Comparison of ENCODE assay signal across 8 mouse cellular contexts in the genomic region with DNA sequence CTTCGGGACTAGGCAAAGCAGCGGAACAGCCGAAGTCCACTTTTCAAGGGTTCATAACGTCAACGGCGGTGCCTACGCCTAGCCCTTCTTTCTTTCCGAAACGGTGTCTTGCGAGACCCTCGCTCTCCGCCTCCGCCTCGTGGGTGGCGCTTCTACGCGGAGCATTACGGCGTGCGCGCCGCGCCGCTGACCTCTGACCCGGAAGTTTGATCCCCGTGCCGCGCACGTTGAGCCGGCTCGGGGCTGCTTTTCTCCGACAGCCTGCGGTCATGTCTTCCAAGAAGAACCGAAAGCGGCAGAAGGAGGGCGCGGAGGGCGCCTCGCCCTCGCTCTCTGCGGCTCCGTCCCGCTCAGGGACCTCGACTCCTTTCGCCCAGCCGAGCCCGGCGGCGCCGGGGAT. TPM values are rescaled to one million over a fixed set of nuclear protein-coding genes. Genes with fewer than 3 reads are reported as not detected.
A peak's percentile ranks its signal among the peaks of the same experiment; 100 is the strongest.
DNase-seq lines count a peak whose midpoint lies in the region; ATAC-seq and TF ChIP-seq lines count a peak whose summit lies in the region.

A gene (minus strand): TSS at position 140 of the 400 bp plus-strand sequence.

- no peak for TF ChIP-seq POLR2A in ES-Bruce4 (IDR thresholded peaks at IDR 0.05; ENCODE audit: insufficient read depth, low read length)

- H3K9ac ChIP-seq in ES-Bruce4 (ENCODE audit: low read depth, poor library complexity, severe bottlenecking): peak within 1 kb of the TSS; percentile 77
- peak within 1 kb of the TSS; percentile 80 for H3K9ac ChIP-seq in forebrain, embryonic 14.5 days (ENCODE audit: low read length)
- peak within 1 kb of the TSS; percentile 85 for H3K9ac ChIP-seq in neural tube, embryonic 15.5 days (replicated peaks)

- under 1% methylated on average over 49 of the region's 50 CpGs for WGBS in forebrain, embryonic 14.5 days
- WGBS in neural tube, embryonic 15.5 days: under 1% methylated on average over 50 of the region's 50 CpGs

- H3K27ac ChIP-seq in ES-Bruce4 (ENCODE audit: insufficient read depth, low read length): peak within 1 kb of the TSS; percentile 49
- peak within 1 kb of the TSS; percentile 80 for H3K27ac ChIP-seq in forebrain, embryonic 14.5 days (ENCODE audit: low read depth, low read length)
- H3K27ac ChIP-seq in neural tube, embryonic 15.5 days (replicated peaks): peak within 1 kb of the TSS; percentile 95

- TF ChIP-seq EP300 in ES-Bruce4 (IDR thresholded peaks at IDR 0.05; ENCODE audit: insufficient read depth, low read depth, low read length): no peak

- no peak for TF ChIP-seq CTCF in ES-Bruce4 (IDR thresholded peaks at IDR 0.05; ENCODE audit: low read depth, low read length)

- H3K9me3 ChIP-seq in ES-Bruce4 (replicated peaks; ENCODE audit: control insufficient read depth, insufficient read depth, low read length, poor library complexity, severe bottlenecking): no peaks in the 10 kb centered on the region
- no peaks in the 10 kb centered on the region for H3K9me3 ChIP-seq in forebrain, embryonic 14.5 days (replicated peaks; ENCODE audit: control insufficient read depth, low read length)
- H3K9me3 ChIP-seq in neural tube, embryonic 15.5 days (replicated peaks): no peaks in the 10 kb centered on the region

- DNase-seq in forebrain, embryonic 14.5 days (ENCODE audit: low spot score): peak; percentile 96
- DNase-seq in heart, postnatal 14 days: peak; percentile 90 to 95
- DNase-seq in layer of hippocampus, adult 11-12 months (ENCODE audit: low spot score): peak; percentile 89
- peak; percentile 89 to 90 for DNase-seq in lung, adult 18-20 months
- DNase-seq in testis, postnatal 14 days (ENCODE audit: low spot score): peak; percentile 95

- peak; percentile 74 for ATAC-seq in cerebellum, adult (ENCODE audit: insufficient number of reproducible peaks, low FRiP score, low TSS enrichment)
- peak; percentile 88 for ATAC-seq in forebrain, embryonic 14.5 days
- peak; percentile 91 for ATAC-seq in neural tube, embryonic 15.5 days (ENCODE audit: low FRiP score)

- peak within 1 kb of the TSS; percentile 92 for H3K4me3 ChIP-seq in ES-Bruce4 (ENCODE audit: low read depth, low read length)
- peak within 1 kb of the TSS; percentile 87 for H3K4me3 ChIP-seq in forebrain, embryonic 14.5 days (ENCODE audit: low read depth, low read length)
- peak within 1 kb of the TSS; percentile 74 for H3K4me3 ChIP-seq in neural tube, embryonic 15.5 days (replicated peaks)

- no peaks in the 10 kb centered on the region for H3K4me1 ChIP-seq in ES-Bruce4 (ENCODE audit: control insufficient read depth, insufficient read depth, low read length)
- no peaks in the 10 kb centered on the region; the same call in 1 of the 2 replicates for H3K4me1 ChIP-seq in forebrain, embryonic 14.5 days (ENCODE audit: control insufficient read depth, insufficient read depth, low read length)
- peaks cover 21% of the 10 kb centered on the region for H3K4me1 ChIP-seq in neural tube, embryonic 15.5 days

- intact Hi-C loops in heart, postnatal 14 days (cut with DNase I): no loop called here

- H3K4me2 ChIP-seq in forebrain, embryonic 14.5 days (ENCODE audit: low read length): peak within 1 kb of the TSS; percentile 86
- peak within 1 kb of the TSS; percentile 79 for H3K4me2 ChIP-seq in neural tube, embryonic 15.5 days

- no peaks in the 10 kb centered on the region for H3K27me3 ChIP-seq in ES-Bruce4 (ENCODE audit: control insufficient read depth, insufficient read depth, low read length, poor library complexity, severe bottlenecking)
- no peaks in the 10 kb centered on the region for H3K27me3 ChIP-seq in forebrain, embryonic 14.5 days (replicated peaks; ENCODE audit: control insufficient read depth, insufficient read depth, low read length)
- no peaks in the 10 kb centered on the region for H3K27me3 ChIP-seq in neural tube, embryonic 15.5 days (replicated peaks)

- H3K36me3 ChIP-seq in ES-Bruce4 (ENCODE audit: control insufficient read depth, insufficient read depth, low read length, poor library complexity, severe bottlenecking): no peaks in the 10 kb centered on the region; the same call in 1 of the 2 replicates
- H3K36me3 ChIP-seq in forebrain, embryonic 14.5 days (ENCODE audit: control insufficient read depth, insufficient read depth, low read length): no peaks in the 10 kb centered on the region
- H3K36me3 ChIP-seq in neural tube, embryonic 15.5 days: no peaks in the 10 kb centered on the region

RNA-seq across cellular contexts. Expression of the gene that starts here (rescaled TPM):
- 2.8 and 3.5 TPM in 2 replicates for polyA plus RNA-seq in ES-Bruce4 (2011; ENCODE audit: insufficient read depth, insufficient read length, low read depth, missing spikeins)
- polyA plus RNA-seq in forebrain, embryonic 14.5 days (2014; fragmentation: Nextera tagmentation; extraction: Ambion mirVana): 6.3 and 6.6 TPM in 2 replicates
- 10 to 100 TPM; 27.2 to 30.8 TPM for total RNA-seq in heart, postnatal 14 days (2021)
- 9.3 and 10.5 TPM in 2 replicates for polyA plus RNA-seq in neural tube, embryonic 15.5 days (2015; fragmentation: Nextera tagmentation; extraction: Ambion mirVana)

Comparison
In these comparisons a context has a peak if more than half of its experiments do, and no peak if none do; other contexts are left out.
1. Peak in every context shown above with its lines: DNase-seq, ATAC-seq, H3K4me3 ChIP-seq and H3K27ac ChIP-seq.